Mouse (Mus musculus): ENCODE measurements around the gene BC067074. TPM values are rescaled to one million over a fixed set of nuclear protein-coding genes. Genes with fewer than 3 reads are reported as not detected.
"Not testable (repeated sequence)": the region's sequence is repeated elsewhere in the genome, so short reads cannot be mapped to it uniquely, and the experiment has no call there.

The BC067074 gene
- 1 to 10 TPM in 1 of 2 experiments, under 1 TPM in 1; 0.86 to 1.1 TPM for total RNA-seq (2021)
- long read RNA-seq, experiment 1 = 0 reads
- long read RNA-seq, experiment 2 = 0 reads

DNA sequence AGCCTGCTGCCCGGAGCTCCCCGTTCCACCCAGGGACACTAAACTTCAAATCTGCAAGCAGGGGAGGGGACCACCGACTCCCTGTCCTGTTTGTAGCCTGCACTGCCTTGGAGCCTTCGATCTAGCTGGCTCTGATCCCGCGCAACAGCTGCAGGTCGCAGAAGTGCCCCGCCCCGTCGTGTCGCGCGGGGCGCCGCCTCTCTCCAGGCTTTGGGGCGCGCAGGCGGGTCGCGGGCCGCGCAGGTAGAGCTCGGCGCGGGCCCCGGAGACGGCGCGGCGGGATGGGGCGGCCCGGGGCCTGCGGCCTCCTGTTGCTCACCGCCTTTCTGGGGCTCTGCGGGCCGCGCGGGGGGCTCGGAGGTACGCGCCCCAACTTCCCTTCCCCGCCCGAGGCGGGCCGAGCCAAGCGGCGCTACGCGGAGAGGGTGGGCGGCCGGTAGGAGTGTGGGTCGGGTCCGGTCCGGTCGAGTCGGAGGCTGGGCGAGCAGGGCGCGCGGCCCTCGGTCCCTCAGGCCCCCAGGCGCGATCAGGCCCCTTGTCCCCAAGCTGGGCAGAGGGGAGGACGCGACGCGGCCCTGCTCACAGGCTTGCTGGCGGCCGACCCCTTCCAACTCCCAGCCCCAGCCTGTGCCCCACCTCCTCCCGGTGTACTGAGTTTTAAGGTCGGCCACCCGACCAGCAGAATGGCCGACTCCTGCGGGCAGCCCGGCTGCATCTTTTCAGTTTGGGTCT, at the start of gene BC067074:
Gene BC067074, plus strand, starts transcription at position 185 of the 732 bp plus-strand sequence.
- DNase-seq (ENCODE audit: low spot score in 2 of 2) = no peak
- intact Hi-C loops (cut with DNase I) = no loop called here

DNA sequence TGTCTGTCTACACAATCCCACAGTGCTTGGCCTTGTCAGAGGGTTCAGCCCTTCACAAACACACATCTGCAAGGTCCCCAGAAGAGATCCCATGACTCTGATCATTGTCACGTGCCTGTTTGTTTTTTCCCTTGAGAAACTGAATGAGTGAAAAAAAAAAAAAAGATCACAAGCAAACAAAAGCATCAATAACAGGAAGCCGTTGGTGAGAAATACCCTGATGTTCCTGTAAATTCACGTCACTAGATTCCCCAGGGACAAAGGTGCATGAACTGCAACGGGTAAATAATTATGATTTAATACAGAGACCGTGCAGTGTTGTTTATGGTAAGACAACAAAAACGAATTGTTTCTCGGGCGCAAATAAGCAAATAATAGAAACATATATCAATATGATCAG, 47.9 kb upstream of the BC067074 start:
- no peak for DNase-seq (ENCODE audit: low spot score in 2 of 2)
- intact Hi-C loops (cut with DNase I) = no loop called here

DNA sequence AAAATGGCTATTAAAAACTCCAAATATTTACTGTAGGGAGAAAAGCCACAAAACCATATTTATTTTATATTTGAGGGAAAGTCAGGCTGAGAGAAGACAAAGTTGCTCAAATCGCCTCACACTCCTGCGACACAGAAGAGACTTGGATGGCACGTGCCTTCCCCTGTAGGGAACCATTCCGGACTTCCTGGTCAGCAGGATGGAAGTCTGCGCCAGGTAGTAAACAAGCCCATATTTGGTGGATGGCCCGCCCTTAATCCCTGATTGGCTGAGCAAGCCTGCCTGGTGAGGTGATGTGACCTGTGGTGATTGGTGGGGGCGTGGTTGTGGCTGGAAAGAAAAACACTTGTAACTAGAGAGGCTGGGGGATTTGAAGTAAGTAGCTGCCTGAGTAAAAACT, 40.4 kb upstream of the BC067074 start:
- intact Hi-C loops (cut with DNase I); DNase-seq (ENCODE audit: low spot score in 2 of 2): not testable (repeated sequence)

DNA sequence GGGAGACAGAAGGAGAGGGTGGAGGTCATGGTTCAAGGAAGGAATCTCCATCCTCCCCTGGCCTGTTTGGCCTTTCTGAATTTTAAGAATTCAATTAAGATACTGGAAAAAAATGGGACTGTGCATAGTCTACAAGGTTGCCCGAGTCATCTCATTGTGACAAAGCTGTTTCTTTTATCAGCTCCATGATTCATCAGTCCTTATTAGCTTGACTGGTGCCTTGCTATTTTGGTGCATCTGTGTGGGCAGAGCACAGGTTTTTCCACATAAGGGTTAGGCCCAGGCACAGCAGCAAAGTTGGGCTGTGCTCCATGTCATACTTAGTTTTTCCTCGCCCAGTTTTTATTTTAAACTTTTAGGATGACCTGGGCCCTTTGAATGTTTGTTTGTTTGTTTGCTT, 36.2 kb upstream of the BC067074 start:
- intact Hi-C loops (cut with DNase I) = no loop called here
- no peak for DNase-seq (ENCODE audit: low spot score in 2 of 2)

DNA sequence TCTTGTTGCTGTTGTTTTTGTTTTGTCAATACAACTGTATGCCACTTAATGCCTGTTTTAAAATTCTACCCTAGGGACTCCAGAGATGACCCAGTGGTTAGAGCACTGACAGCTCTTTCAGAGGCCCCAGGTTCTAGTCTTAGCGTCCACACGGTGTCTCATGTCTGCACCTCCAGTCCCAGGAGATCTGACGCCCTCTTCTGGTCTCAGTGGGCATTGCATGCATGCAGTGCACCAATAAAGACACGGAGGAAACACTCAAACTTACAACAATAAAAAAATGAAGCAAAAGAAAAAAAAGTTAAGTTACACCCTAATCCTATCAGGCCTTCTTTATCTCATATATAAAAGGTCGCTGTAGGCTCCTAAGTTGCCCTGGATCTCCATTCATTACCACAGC, 35.8 kb upstream of the BC067074 start:
- no peak for DNase-seq (ENCODE audit: low spot score in 2 of 2)
- intact Hi-C loops (cut with DNase I) = no loop called here

DNA sequence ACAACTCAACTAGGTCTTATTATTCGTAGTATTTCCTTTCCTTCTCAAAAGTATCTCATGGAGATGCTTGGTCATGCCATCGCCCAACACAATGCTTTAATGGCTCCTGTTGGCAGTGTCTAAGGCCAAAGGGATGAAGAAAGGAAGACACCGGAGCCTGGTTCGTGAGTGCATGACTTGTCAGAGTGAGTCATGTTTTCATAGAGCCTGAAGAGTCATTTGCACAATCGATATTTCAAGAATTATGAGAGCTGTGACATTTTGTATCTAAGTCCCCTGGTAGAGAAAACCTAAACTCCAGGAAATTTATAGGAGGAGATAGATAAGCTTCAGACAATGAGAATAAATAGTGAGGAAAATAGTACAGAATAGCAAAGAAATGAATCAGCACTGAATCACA, 33.7 kb upstream of the BC067074 start:
- intact Hi-C loops (cut with DNase I) = no loop called here
- DNase-seq (ENCODE audit: low spot score in 2 of 2) = no peak

DNA sequence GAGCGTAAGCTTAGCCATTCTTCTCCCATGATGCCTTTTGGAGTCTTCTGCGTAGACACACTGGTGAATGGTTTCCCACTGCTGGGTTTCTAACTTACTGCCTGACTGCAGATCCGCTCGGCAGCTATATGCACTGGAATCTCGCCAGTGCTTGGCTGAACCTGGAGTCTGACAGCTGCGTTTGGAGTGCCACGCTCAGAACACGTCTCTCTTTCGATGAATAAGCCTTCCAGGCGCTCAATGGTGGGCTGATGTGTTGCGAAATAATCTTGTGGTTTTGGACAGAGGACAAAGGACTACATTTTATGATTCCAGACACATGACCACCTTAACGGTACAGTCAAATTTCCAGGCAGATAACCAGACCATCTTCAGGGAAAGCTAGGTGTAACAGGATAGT, 30.1 kb upstream of the BC067074 start:
- intact Hi-C loops (cut with DNase I) = no loop called here
- peak; percentile 60 to 70 for DNase-seq (ENCODE audit: low spot score in 2 of 2)

DNA sequence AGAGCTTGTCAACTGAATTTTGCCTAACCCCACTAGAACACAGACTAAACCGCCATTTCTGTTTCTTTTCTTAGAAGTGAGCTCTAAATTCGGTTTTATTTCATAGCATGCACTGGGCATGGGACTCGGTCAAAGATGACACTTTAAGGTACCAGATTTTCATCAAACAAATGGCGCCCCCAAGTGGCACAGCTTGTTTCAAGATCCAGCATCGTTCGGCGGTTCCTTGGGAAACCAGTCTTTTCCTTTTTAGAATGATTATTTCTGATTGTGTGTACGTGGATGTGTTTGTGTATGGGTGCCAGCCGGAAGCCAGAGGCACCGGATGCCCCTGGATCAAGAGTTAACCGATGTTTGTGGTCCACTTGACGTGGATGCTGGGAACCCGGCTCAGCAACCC, 27.7 kb upstream of the BC067074 start:
- intact Hi-C loops (cut with DNase I) = loop anchor here (5.0 kb wide), 3 partner anchors 352 to 602 kb away; partner anchors contain the start of gene Snx18
- peak; percentile 58 to 72 for DNase-seq (ENCODE audit: low spot score in 2 of 2)

DNA sequence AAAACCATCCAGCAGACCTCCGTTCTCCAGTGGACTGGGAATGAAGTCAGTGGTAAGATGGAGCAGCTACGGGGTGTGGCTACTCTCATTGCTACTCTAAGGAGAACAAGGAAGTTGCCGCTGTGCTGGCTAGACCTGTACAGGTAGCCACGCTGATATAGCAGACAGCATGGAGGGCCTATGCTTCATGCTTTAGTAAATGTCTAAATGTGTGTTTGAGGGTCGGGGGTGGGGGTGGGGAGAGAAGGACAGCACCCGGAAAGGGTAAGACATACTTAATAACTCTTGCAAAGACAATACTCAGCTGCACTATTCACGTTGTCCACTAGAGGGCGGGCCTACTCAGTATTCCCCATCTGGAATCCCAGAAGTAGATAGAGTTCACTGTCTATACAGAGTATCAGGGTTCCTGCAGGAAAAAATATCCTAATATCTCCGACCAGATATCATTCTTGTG, 26.4 kb upstream of the BC067074 start:
- peak; percentile 74 to 85 for DNase-seq (ENCODE audit: low spot score in 2 of 2)
- intact Hi-C loops (cut with DNase I) = loop anchor here (1.0 to 5.0 kb wide), 4 partner anchors 220 to 601 kb away; partner anchors contain the start of genes Gpx8 and Snx18

DNA sequence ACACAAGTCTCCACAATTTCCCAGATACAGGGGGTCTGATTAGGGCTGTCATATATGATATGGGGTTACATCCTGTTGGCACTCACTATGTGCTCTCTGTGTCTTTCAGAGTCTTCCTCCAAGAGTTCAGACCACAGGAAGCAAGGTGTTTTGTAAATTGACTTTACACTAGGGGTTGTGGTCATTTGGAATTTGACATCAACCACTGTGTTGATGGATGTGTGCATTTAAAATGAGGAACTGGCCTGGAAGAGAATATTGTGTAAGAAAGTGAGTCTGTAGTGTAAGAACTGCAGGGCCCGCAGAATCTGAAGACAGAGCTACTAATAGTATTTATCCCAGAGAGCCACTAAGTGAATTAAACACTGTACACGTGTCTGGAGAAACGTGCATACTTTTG, 25.8 kb upstream of the BC067074 start:
- intact Hi-C loops (cut with DNase I) = loop anchor here (5.0 kb wide), 3 partner anchors 350 to 600 kb away; partner anchors contain the start of gene Snx18

DNA sequence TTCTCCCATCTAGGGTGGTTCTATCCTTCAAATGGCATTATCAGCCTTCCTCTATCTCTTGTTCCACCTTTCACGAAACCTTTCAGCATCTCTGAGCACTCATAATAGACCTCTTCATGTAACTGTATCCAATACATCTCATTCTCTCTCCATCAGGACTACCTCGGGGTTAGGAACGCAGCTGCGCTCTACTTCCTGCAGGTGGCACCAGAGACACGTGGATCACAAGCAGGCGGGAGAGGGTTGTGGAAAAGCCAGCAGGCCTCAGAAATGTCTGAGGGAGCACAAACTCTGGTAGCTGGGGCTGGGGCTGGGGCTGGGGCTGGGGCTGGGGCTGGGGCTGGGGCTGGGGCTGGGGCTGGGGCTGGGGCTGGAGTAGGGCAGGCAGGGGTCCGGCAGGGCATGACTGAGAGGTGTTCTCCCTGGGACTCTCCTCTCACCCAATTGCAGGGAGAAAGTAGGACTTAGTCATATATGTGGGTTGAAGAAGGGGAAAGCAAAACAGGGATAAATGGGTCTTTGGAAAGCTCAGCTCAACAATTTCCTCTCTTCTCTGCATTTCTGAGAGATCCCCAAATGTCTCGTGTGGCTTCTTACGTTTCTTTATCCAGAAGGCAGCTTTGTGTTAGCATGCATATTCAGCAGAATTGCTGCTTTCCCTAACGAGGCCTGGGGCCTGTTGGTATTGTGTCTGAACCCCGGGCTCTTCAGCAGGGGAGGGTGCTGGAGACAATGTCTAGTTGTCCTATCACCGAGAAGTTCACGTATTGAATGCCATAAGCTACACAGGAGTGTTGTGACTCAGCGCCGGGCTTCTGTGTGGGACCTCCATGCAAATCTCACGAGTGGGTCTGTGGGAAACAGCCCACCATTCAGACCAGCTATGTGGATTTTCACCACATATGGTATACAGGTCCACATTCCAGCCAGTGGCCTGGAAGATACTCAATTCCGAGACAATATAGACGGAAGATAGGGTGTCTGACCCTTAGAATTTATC, 22.9 kb upstream of the BC067074 start:
- intact Hi-C loops (cut with DNase I) = loop anchor here (5.0 kb wide), 3 partner anchors 347 to 597 kb away; partner anchors contain the start of gene Snx18
- peak; percentile 87 to 89 for DNase-seq (ENCODE audit: low spot score in 2 of 2)

More for the DNA sequence above, 25.8 kb upstream of the BC067074 start:
- no peak for DNase-seq (ENCODE audit: low spot score in 2 of 2)

DNA sequence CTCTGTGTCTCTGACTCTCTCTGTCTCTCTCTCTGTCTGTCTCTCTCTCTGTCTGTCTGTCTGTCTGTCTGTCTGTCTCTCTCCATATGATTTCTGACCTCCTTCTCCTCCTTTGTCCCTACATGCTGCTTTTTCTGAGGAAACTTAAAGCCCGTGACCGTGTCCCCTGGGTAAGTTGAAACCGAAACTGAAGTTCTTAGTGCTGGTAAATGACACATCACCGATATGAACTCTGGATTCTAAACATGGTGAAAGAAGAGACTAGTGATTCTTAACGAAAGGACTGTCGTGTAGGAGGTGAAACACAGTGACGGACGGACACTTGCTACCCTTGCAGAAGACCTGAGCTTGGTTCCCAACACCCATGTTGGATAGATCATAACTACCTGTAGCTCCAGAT, 21.8 kb upstream of the BC067074 start:
- intact Hi-C loops (cut with DNase I) = no loop called here
- no peak for DNase-seq (ENCODE audit: low spot score in 2 of 2)

DNA sequence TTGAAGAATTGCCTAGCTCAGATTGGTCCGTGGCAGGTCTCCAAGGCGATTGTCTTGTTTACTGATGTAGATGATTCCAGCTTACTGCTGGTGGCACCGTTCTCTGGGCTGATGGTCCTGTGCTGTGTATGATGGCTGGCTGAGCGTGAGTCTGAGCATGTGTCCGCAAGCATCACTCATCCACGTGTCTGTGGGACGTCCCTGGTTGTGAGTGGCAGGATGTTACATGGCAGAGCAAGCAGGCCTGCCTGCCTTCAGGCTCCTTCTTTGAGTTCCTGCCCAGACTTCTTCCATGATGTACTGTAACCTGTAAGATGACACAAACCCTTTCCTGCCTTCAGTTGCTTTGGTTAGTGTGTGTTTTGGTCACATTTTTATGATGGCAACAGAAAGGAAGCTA, 5.8 kb upstream of the BC067074 start:
- intact Hi-C loops (cut with DNase I) = no loop called here
- DNase-seq (ENCODE audit: low spot score in 2 of 2) = no peak

DNA sequence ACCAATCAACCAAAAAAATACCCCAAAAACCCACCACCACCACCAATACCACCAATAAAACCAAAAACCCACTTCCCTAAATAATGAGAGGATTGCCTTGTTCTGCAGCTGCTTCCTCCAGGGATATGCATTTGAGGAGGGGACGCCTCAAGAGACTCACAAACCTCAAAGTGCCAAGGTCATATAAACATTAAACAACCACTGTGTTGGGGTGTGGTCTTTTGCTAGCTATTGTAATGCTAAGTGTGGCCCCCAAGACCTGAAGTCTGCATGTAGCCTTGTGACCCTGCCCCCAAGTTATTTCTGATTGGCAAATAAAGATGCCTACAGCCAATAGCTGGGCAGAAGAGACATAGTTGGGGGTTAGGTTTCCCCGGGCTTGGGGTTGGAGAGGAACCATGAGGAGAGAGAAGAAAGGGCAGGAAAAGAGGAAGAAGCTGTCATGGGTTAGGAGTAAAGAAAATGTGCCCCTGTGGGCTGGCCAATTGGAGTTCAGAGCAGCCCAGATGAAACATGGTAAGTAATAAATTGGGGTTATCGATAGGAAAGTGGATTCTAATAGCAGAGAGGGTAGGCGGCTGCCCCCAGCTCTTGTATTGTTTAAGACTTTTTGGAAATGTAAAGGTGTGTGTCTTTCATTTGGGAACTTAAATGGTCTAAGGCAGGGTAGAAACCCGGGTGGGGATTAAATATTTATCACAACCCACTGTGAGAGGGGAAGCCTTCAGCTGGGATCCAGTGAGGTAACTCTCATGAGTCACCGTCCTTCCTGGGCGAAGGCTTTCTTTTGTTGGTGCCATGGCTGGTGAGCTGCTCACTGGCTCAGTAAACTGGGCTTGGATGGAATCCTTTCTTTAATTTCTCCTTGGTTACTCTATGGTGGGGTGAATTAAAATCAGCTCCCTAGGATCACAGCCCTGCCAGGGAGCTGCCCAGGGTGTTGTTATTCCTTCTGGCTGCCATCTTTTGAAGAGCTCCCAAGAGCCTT, 4.5 kb upstream of the BC067074 start:
- intact Hi-C loops (cut with DNase I) = no loop called here
- DNase-seq (ENCODE audit: low spot score in 2 of 2) = no peak

DNA sequence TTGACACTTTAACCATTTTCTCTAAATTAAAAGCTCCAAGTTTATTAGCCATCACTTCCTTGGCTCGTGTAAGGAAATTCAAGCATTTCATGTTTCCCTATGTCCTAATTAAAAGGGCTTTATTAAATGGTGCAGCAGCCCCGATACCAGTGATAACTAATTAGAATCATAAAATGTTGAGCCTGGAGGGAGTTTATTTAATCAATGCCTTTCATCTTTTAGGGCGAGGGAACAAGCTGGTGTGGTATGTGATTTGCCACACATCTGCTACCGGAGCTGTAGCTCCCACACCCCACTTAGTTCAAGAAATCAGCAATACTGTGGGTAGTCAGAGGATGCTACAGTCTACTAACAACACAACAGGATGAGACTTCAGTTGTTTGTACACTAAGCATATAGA, 3.2 kb upstream of the BC067074 start:
- no peak for DNase-seq (ENCODE audit: low spot score in 2 of 2)
- intact Hi-C loops (cut with DNase I) = no loop called here

DNA sequence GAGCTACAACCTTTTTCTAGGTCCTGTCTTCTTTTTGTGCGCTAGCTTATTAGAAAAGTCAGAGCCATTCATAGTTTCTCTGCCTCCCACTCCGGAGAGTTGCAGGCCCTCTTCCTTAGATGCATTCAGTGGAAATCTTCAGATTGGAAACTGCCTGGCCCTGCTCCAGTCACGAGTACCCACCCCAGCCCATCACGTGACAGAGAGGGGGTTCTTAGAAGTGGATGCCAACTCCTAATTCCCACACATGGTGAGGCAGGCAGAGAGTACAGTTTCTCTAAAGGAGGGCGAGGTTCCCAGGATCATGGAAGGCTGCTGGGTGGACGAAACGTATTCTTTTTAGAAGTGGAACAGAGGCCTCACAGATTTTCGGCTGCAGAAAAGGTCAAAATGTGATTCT, 958 bp upstream of the BC067074 start:
- intact Hi-C loops (cut with DNase I) = no loop called here
- no peak for DNase-seq (ENCODE audit: low spot score in 2 of 2)

DNA sequence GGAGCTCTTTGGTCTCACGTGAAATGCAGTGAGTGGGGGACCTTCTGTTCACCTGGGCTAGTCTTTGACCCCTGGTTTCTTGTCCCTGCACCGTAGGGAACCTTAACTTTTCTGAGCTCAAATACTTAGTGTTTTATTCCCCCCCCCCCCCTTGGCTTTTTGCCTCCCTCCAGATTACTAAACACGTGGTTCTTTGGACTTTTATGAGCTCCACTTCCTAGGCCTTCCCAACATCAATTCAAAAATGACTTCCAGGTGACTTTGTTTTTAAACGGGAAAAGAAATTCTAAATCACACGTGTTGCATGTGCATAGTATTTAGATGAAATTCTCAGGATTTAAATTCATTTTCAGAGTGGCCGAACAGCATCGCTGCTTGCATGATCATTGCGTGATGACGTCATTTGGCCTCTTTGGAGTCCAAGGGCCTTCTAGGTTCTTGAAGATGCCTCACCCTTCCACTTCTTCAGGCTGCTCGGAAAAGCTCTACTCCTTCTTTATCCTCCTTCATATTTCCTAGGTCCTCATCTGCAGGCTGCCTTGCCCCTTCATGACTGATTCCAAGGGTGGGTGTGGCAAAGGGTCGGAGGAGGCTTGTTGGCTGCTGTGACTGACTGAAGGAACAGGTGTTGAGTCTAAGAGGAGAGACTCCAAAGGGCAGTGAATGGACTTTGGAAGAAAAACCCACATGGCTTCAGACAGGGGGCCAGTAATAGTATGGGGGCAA, 911 bp downstream of the BC067074 start:
- no peak for DNase-seq (ENCODE audit: low spot score in 2 of 2)
- intact Hi-C loops (cut with DNase I) = no loop called here

DNA sequence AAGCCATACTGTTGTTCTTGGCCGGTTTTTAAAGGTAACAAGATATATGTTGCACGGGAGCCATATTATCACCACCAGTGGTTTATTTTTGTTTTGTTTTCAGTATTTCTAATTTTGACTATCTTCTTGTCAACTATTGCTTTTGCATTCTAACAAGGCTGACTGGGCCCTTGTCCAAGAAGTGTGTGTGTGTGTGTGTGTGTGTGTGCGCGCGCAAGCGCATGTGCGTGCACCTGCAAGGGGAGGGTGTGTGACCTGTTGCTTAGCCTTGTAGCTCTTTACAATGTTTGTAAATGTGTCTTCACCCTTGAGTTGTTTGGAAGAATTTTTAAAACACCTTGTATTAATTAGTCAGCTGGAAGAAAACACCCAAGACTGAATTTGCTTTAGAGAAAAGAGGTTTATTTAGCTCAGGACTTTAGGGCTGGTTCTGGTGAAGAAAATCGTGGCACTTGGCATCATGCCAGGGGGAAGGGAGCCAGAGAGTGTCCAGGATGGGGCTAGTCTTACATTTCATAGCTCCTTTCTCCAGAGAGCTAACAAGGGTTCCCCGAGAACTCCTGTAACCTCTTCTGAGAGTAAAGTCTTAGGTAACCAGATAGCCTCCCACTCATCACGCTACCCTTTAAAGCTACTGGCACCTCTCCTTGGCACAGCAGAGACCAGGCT, 3.0 kb downstream of the BC067074 start:
- intact Hi-C loops (cut with DNase I) = no loop called here
- no peak for DNase-seq (ENCODE audit: low spot score in 2 of 2)

Measured in left cerebral cortex, postnatal 14 days (tissue).